Mouse (Mus musculus): ENCODE data around the gene Gm10644.

Gm10644 gene

GRCm38 (mm10) chr8:83895894-83896293 is 59.1 kb downstream of the Gm10644 start:
- DNase-seq = peak in 1 of 2 experiments; percentile 26

GRCm38 (mm10) chr8:83893915-83894314 is 61.1 kb downstream of the Gm10644 start:
- peak; percentile 73 to 82 for DNase-seq

- no peak for DNase-seq
These were observed 62.9 kb downstream of the Gm10644 start for GRCm38 (mm10) chr8:83892061-83892460.

- DNase-seq = no peak
These were observed 66.6 kb downstream of the Gm10644 start for GRCm38 (mm10) chr8:83888409-83888808.
